Mouse (Mus musculus): ENCODE data around the gene Add1. TPM values are rescaled to one million over a fixed set of nuclear protein-coding genes. Genes with fewer than 3 reads are reported as not detected.

Gene Add1
- total RNA-seq, 2 experiments from 2014 or later: 71.6 to 73.0 TPM

- DNase-seq (ENCODE audit: low spot score): no peak
Measured at GRCm38 (mm10) chr5:34663231-34663630, 89.8 kb downstream of the Add1 start.

GRCm38 (mm10) chr5:34669493-34669892 lies 96.0 kb downstream of the Add1 start:
- DNase-seq (ENCODE audit: low spot score): no peak

GRCm38 (mm10) chr5:34670280-34670679 lies 96.8 kb downstream of the Add1 start:
- no peak for DNase-seq (ENCODE audit: low spot score)

Small RNA genes within 50 kb of the gene (microRNA-seq; reads per million reads assigned to microRNA genes)
- not detected for gene Mir7036b

Other genes with a start within 250 kb of the Add1 start
- 10 to 100 TPM; 18.1 to 18.6 TPM for gene Rnf4, start 237.4 kb upstream of the Add1 start, total RNA-seq (2021)
- gene Fam193a, start 203.7 kb upstream of the Add1 start, total RNA-seq (2021): 10 to 100 TPM; 14.6 to 15.2 TPM
- gene Tnip2, start 59.7 kb upstream of the Add1 start, total RNA-seq (2021): 1 to 10 TPM; 1.8 to 3.8 TPM
- 1 to 10 TPM in 1 of 2 experiments, under 1 TPM in 1; 0.59 to 1.4 TPM for gene Sh3bp2, start 47.8 kb upstream of the Add1 start, total RNA-seq (2021)
- 1 to 10 TPM; 3.2 to 3.7 TPM for gene Mfsd10, start 63.5 kb downstream of the Add1 start, total RNA-seq (2021)
- 10 to 100 TPM; 16.4 TPM for gene Nop14, start 86.5 kb downstream of the Add1 start, total RNA-seq (2021)
- 1 to 10 TPM; 1.4 to 2.1 TPM for gene Grk4, start 86.7 kb downstream of the Add1 start, total RNA-seq (2021)
- 1 to 10 TPM; 6.6 to 7.0 TPM for gene Htt, start 188.1 kb downstream of the Add1 start, total RNA-seq (2021)

All from gastrocnemius, adult 18-20 months (tissue).